27 mouse cellular contexts compared by ENCODE assay signal in genomic region chr11:5575046-5575445, GRCm38 (mm10). TPM values are rescaled to one million over a fixed set of nuclear protein-coding genes. Genes with fewer than 3 reads are reported as not detected.
DNase-seq lines count a peak whose midpoint lies in the region; ATAC-seq lines count a peak whose summit lies in the region.
"Had no signal": no experiment of that assay in that cellular context is flagged by ENCODE, and none has a peak within 500 bp of the region (broad histone marks: within the 10 kb centered on the region; RNA-seq: fewer than 3 reads in every experiment).

No protein-coding gene starts in this region.

- H3K4me1 ChIP-seq in megakaryocyte, embryonic 14.5 days = peaks cover 59% of the 10 kb centered on the region
- H3K4me1 ChIP-seq in liver, embryonic 12.5 days = peaks cover 46% of the 10 kb centered on the region
- H3K4me1 ChIP-seq: hindbrain, embryonic 15.5 days had no signal

- H3K27ac ChIP-seq in liver, embryonic 12.5 days = peak overlapping the region; percentile 29
- H3K27ac ChIP-seq: hindbrain, embryonic 15.5 days had no signal

- ATAC-seq in megakaryocyte, adult 5-6 weeks (ENCODE audit: poor library complexity, severe bottlenecking) = no peak
- ATAC-seq in liver, embryonic 12.5 days = peak; percentile 67
- ATAC-seq: forebrain, postnatal 0 days had no signal

- H3K9ac ChIP-seq in liver, embryonic 12.5 days = peak overlapping the region; percentile 8; the same call in 1 of the 2 replicates
- H3K9ac ChIP-seq: forebrain, postnatal 0 days; hindbrain, embryonic 15.5 days had no signal

- peak; percentile 46 for DNase-seq in c-Kit-positive CD71-positive TER-119-negative erythroid progenitor cells, embryonic 14.5 days (ENCODE audit: low read depth)
- DNase-seq in naive thymus-derived CD4-positive, alpha-beta T cell, adult 2 months (ENCODE audit: low read depth) = peak; percentile 33
- DNase-seq in ovary, adult 18-20 months (ENCODE audit: low spot score) = no peak
- DNase-seq in gastrocnemius, postnatal 14 days = no peak
- DNase-seq: B cell, adult 2 months; cerebellum, adult 18-20 months; forebrain, postnatal 0 days; kidney, adult 9 months; left cerebral cortex, postnatal 4 days; lung, adult 18-20 months; lung, postnatal 36 days; midbrain, embryonic 14.5 days; retina, postnatal 1 day had no signal

- H3K9me3 ChIP-seq in megakaryocyte, embryonic 14.5 days = peaks cover 12% of the 10 kb centered on the region
- H3K9me3 ChIP-seq in liver, embryonic 12.5 days (replicated peaks) = no peaks in the 10 kb centered on the region
- H3K9me3 ChIP-seq: hindbrain, embryonic 15.5 days had no signal

- peaks cover 15% of the 10 kb centered on the region for H3K36me3 ChIP-seq in megakaryocyte, embryonic 14.5 days (replicated peaks; ENCODE audit: low read length)
- H3K36me3 ChIP-seq in liver, embryonic 12.5 days = no peaks in the 10 kb centered on the region
- H3K36me3 ChIP-seq: hindbrain, embryonic 15.5 days had no signal

- H3K4me2 ChIP-seq in liver, embryonic 12.5 days = peak overlapping the region; percentile 37
- H3K4me2 ChIP-seq: hindbrain, embryonic 15.5 days had no signal

- 19% methylated on average over 6 of the region's 6 CpGs for WGBS in liver, embryonic 12.5 days (ENCODE audit: insufficient replicate concordance)

- intact Hi-C loops in gastrocnemius, postnatal 14 days (cut with DNase I; ENCODE audit: low total_unique reads) = no loop called here

- peak overlapping the region; percentile 67 for H3K4me3 ChIP-seq in megakaryocyte, embryonic 14.5 days (replicated peaks)
- no peak overlapping the region for H3K4me3 ChIP-seq in liver, embryonic 12.5 days
- H3K4me3 ChIP-seq: hindbrain, embryonic 15.5 days; myocyte had no signal

- no peaks in the 10 kb centered on the region for H3K27me3 ChIP-seq in megakaryocyte, embryonic 14.5 days (replicated peaks)
- H3K27me3 ChIP-seq in liver, embryonic 12.5 days (replicated peaks) = no peaks in the 10 kb centered on the region
- H3K27me3 ChIP-seq: hindbrain, embryonic 15.5 days had no signal

RNA-seq across cellular contexts. Expression of gene Ankrd36, which starts 5.6 kb away (rescaled TPM):
- 0.19 TPM in 1 of 2 replicates, not detected in the other for polyA plus RNA-seq in megakaryocyte, embryonic 14.5 days (2012; ENCODE audit: insufficient read depth, low replicate concordance)
- total RNA-seq in megakaryocyte, adult 5-6 weeks (2015) = not detected in 2 replicates
- total RNA-seq in megakaryocyte, adult 5-6 weeks (2017) = not detected in 2 replicates
- polyA plus RNA-seq in liver, embryonic 12.5 days (2016; fragmentation: Nextera tagmentation; extraction: Ambion mirVana) = 0.67 and 0.80 TPM in 2 replicates
- total RNA-seq in gastrocnemius, postnatal 14 days (2021) = not detected
- total RNA-seq: adrenal gland, adult 18-20 months; gastrocnemius, adult 8-10 months; heart, adult 8-10 months; heart, postnatal 25 days; left cerebral cortex, adult 18-20 months; left cerebral cortex, postnatal 4 days; neutrophil, adult 5-6 weeks had no signal
- polyA plus RNA-seq: embryonic facial prominence, embryonic 11.5 days; forebrain, postnatal 0 days; hindbrain, embryonic 15.5 days; large intestine, adult 2 months; midbrain, embryonic 14.5 days; myocyte; urinary bladder, adult 2 months had no signal

RNA-seq across cellular contexts. Expression of gene Ccdc117, which starts 33.1 kb away (rescaled TPM):
- polyA plus RNA-seq in megakaryocyte, embryonic 14.5 days (2012; ENCODE audit: insufficient read depth, low replicate concordance) = 1.2 TPM in 1 of 2 replicates, not detected in the other
- total RNA-seq in megakaryocyte, adult 5-6 weeks (2015) = 13.1 and 13.5 TPM in 2 replicates
- 21.4 and 25.0 TPM in 2 replicates for total RNA-seq in megakaryocyte, adult 5-6 weeks (2017)
- polyA plus RNA-seq in liver, embryonic 12.5 days (2016; fragmentation: Nextera tagmentation; extraction: Ambion mirVana) = 17.3 and 19.1 TPM in 2 replicates
- 10 to 100 TPM; 11.0 to 11.1 TPM for total RNA-seq in gastrocnemius, postnatal 14 days (2021)

RNA-seq across cellular contexts. Expression of gene Xbp1, which starts 54.6 kb away (rescaled TPM):
- polyA plus RNA-seq in megakaryocyte, embryonic 14.5 days (2012; ENCODE audit: insufficient read depth, low replicate concordance) = 49.2 and 62.7 TPM in 2 replicates
- total RNA-seq in megakaryocyte, adult 5-6 weeks (2015) = 247 and 251 TPM in 2 replicates
- 169 and 186 TPM in 2 replicates for total RNA-seq in megakaryocyte, adult 5-6 weeks (2017)
- 108 and 112 TPM in 2 replicates for polyA plus RNA-seq in liver, embryonic 12.5 days (2016; fragmentation: Nextera tagmentation; extraction: Ambion mirVana)
- 10 to 100 TPM; 42.7 to 47.5 TPM for total RNA-seq in gastrocnemius, postnatal 14 days (2021)

Comparison
In these comparisons a context has a peak if more than half of its experiments do, and no peak if none do; other contexts are left out.
1. DNase-seq: peak in c-Kit-positive CD71-positive TER-119-negative erythroid progenitor cells, embryonic 14.5 days (single experiment) and naive thymus-derived CD4-positive, alpha-beta T cell, adult 2 months (single experiment); none in ovary, adult 18-20 months (single experiment) and gastrocnemius, postnatal 14 days (single experiment).